Mouse (Mus musculus) small intestine, adult 2 months (tissue): Measurements from ENCODE around the gene Miip.

Experiments used
- CTCF ChIP-seq: fragments of 200-500 bp; IDR thresholded peaks from 2 replicates; pipeline ENCODE4 v1.5.1; 2012; ENCODE audit warnings: low read depth, mild to moderate bottlenecking, control low read depth, inconsistent platforms, low read length, moderate library complexity, mixed read lengths; ENCODE audit not compliant: insufficient replicate concordance, insufficient read length; ENCODE audit errors: extremely low read depth
- POLR2A ChIP-seq: fragments of 200-500 bp; IDR thresholded peaks from 2 replicates; pipeline ENCODE4 v1.6.1; 2012; ENCODE audit warnings: low read depth, mild to moderate bottlenecking, control low read depth, inconsistent platforms, low read length, moderate library complexity

- TF ChIP-seq CTCF (no peak), POLR2A (no peak)
Observed at GRCm38 (mm10) chr4:147878537-147878936, 9.9 kb upstream of the Miip start.
